Comparison of ENCODE assay signal across 24 mouse cellular contexts in the genomic region with DNA sequence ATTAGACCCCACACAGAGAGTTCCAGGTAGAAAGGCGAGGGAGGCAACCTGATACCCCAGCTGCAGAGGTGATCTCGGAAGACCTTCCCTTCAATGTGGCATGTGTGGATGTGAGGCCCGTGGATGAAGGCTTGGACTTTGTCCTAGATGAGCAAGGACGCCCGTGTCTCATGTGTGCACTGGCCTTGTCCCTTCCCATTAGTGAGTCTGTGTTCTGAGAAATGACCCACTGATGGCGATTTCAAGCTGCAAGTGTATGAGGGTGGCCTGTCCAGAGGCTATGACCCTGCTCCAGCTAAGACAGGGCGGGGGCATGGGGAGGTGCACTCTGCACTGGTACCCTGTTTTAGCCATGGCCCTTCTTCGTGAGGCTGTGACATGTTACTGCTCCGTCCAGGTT. TPM values are rescaled to one million over a fixed set of nuclear protein-coding genes. Genes with fewer than 3 reads are reported as not detected.
DNase-seq lines count a peak whose midpoint lies in the region; ATAC-seq and TF ChIP-seq lines count a peak whose summit lies in the region.
"Had no signal": no experiment of that assay in that cellular context is flagged by ENCODE, and none has a peak within 500 bp of the region (broad histone marks: within the 10 kb centered on the region; RNA-seq: fewer than 3 reads in every experiment).

No protein-coding gene starts in this region.

- no peak overlapping the region for H3K4me3 ChIP-seq in liver, embryonic 11.5 days (ENCODE audit: low read depth, low read length)
- H3K4me3 ChIP-seq in liver, postnatal 0 days (ENCODE audit: low read depth, low read length) = no peak overlapping the region
- H3K4me3 ChIP-seq in E14TG2a.4 (replicated peaks; ENCODE audit: low read length) = peak overlapping the region; percentile 48
- H3K4me3 ChIP-seq in liver, embryonic 14.5 days (ENCODE audit: insufficient read depth in 1 of 2, low read depth in 2 of 2, low read length in 2 of 2) = no peak overlapping the region
- no peak overlapping the region for H3K4me3 ChIP-seq in kidney, embryonic 14.5 days (ENCODE audit: low read length)
- H3K4me3 ChIP-seq: embryonic facial prominence, embryonic 13.5 days; gastrocnemius, adult 2 months; heart, embryonic 10.5 days; heart, embryonic 15.5 days; hindbrain, embryonic 13.5 days had no signal

- H3K4me1 ChIP-seq in liver, embryonic 11.5 days (replicated peaks; ENCODE audit: control insufficient read depth, insufficient read depth, low read length) = peaks cover 55% of the 10 kb centered on the region
- H3K4me1 ChIP-seq in liver, postnatal 0 days (ENCODE audit: insufficient read depth) = peaks cover 52% of the 10 kb centered on the region
- H3K4me1 ChIP-seq in E14TG2a.4 (replicated peaks; ENCODE audit: low read depth, low read length) = peaks cover 65% of the 10 kb centered on the region
- peaks cover 38 to 64% of the 10 kb centered on the region in 2 experiments for H3K4me1 ChIP-seq in liver, embryonic 14.5 days (replicated peaks; ENCODE audit: control insufficient read depth in 2 of 2, insufficient read depth in 2 of 2, low read length in 1 of 2)
- 0 out of 2 replicates have a peak, but pooled peaks cover 3% of the 10 kb centered on the region for H3K4me1 ChIP-seq in kidney, embryonic 14.5 days (ENCODE audit: control insufficient read depth, insufficient read depth, low read length)

- no peak for TF ChIP-seq EP300 in liver, postnatal 0 days (IDR thresholded peaks at IDR 0.05; ENCODE audit: low read depth)
- no peak for TF ChIP-seq EP300 in liver, embryonic 14.5 days (IDR thresholded peaks at IDR 0.05; ENCODE audit: low read depth)

- H3K9ac ChIP-seq in liver, embryonic 11.5 days (ENCODE audit: low read depth, low read length) = no peak overlapping the region
- H3K9ac ChIP-seq in liver, postnatal 0 days (replicated peaks) = no peak overlapping the region
- no peak overlapping the region for H3K9ac ChIP-seq in liver, embryonic 14.5 days (replicated peaks)
- H3K9ac ChIP-seq in kidney, embryonic 14.5 days (ENCODE audit: low read depth, low read length) = no peak overlapping the region
- H3K9ac ChIP-seq: embryonic facial prominence, embryonic 13.5 days; heart, embryonic 15.5 days; hindbrain, embryonic 13.5 days had no signal

- no peak overlapping the region for H3K4me2 ChIP-seq in liver, embryonic 11.5 days
- no peak overlapping the region for H3K4me2 ChIP-seq in liver, postnatal 0 days (ENCODE audit: low read depth, low read length)
- no peak overlapping the region for H3K4me2 ChIP-seq in liver, embryonic 14.5 days (ENCODE audit: low read depth)
- H3K4me2 ChIP-seq in kidney, embryonic 14.5 days (replicated peaks; ENCODE audit: low read depth, low read length) = no peak overlapping the region
- H3K4me2 ChIP-seq: embryonic facial prominence, embryonic 13.5 days; heart, embryonic 15.5 days; hindbrain, embryonic 13.5 days had no signal

- H3K9me3 ChIP-seq in liver, embryonic 11.5 days (ENCODE audit: control insufficient read depth, low read length) = no peaks in the 10 kb centered on the region
- no peaks in the 10 kb centered on the region for H3K9me3 ChIP-seq in liver, postnatal 0 days (ENCODE audit: low read length)
- no peaks in the 10 kb centered on the region for H3K9me3 ChIP-seq in E14TG2a.4 (ENCODE audit: low read length)
- no peaks in the 10 kb centered on the region for H3K9me3 ChIP-seq in liver, embryonic 14.5 days (ENCODE audit: control insufficient read depth, low read length)
- no peaks in the 10 kb centered on the region for H3K9me3 ChIP-seq in kidney, embryonic 14.5 days (ENCODE audit: control insufficient read depth, low read length)
- H3K9me3 ChIP-seq: embryonic facial prominence, embryonic 13.5 days; heart, embryonic 10.5 days; heart, embryonic 15.5 days; hindbrain, embryonic 13.5 days had no signal

- H3K27ac ChIP-seq in liver, embryonic 11.5 days (ENCODE audit: low read depth, low read length) = peak overlapping the region; percentile 91
- no peak overlapping the region for H3K27ac ChIP-seq in liver, postnatal 0 days (ENCODE audit: low read depth)
- peak overlapping the region; percentile 90 for H3K27ac ChIP-seq in liver, embryonic 14.5 days
- no peak overlapping the region for H3K27ac ChIP-seq in kidney, embryonic 14.5 days (ENCODE audit: low read depth, low read length)
- H3K27ac ChIP-seq: embryonic facial prominence, embryonic 13.5 days; gastrocnemius, adult 2 months; heart, embryonic 10.5 days; heart, embryonic 15.5 days; hindbrain, embryonic 13.5 days had no signal

- peaks cover 4% of the 10 kb centered on the region; the same call in 1 of the 2 replicates for H3K36me3 ChIP-seq in liver, embryonic 11.5 days (ENCODE audit: control insufficient read depth, insufficient read depth, low read length)
- no peaks in the 10 kb centered on the region for H3K36me3 ChIP-seq in liver, postnatal 0 days (replicated peaks; ENCODE audit: insufficient read depth, low read length)
- H3K36me3 ChIP-seq in E14TG2a.4 (ENCODE audit: insufficient read depth, low read length) = peaks cover 40% of the 10 kb centered on the region
- H3K36me3 ChIP-seq in liver, embryonic 14.5 days (replicated peaks; ENCODE audit: control insufficient read depth, insufficient read depth, low read depth) = no peaks in the 10 kb centered on the region
- no peaks in the 10 kb centered on the region; the same call in 1 of the 2 replicates for H3K36me3 ChIP-seq in kidney, embryonic 14.5 days (ENCODE audit: control insufficient read depth, insufficient read depth, low read length)
- H3K36me3 ChIP-seq: heart, embryonic 10.5 days; heart, embryonic 15.5 days had no signal

- H3K27me3 ChIP-seq in liver, embryonic 11.5 days (replicated peaks; ENCODE audit: control insufficient read depth, insufficient read depth, low read length) = no peaks in the 10 kb centered on the region; the same call in 1 of the 2 replicates
- no peaks in the 10 kb centered on the region for H3K27me3 ChIP-seq in liver, postnatal 0 days (ENCODE audit: insufficient read depth, low read length)
- no peaks in the 10 kb centered on the region for H3K27me3 ChIP-seq in E14TG2a.4 (ENCODE audit: insufficient read depth, low read length)
- no peaks in the 10 kb centered on the region for H3K27me3 ChIP-seq in liver, embryonic 14.5 days (ENCODE audit: control insufficient read depth, insufficient read depth, low read length)
- peaks cover 14% of the 10 kb centered on the region; the same call in 1 of the 2 replicates for H3K27me3 ChIP-seq in kidney, embryonic 14.5 days (ENCODE audit: control insufficient read depth, insufficient read depth, low read length)
- H3K27me3 ChIP-seq: embryonic facial prominence, embryonic 13.5 days; heart, embryonic 15.5 days; hindbrain, embryonic 13.5 days had no signal

- peak; percentile 60 for DNase-seq in adrenal gland, adult 2 months
- DNase-seq in adrenal gland, postnatal 25 days = no peak
- no peak for DNase-seq in liver, embryonic 11.5 days (ENCODE audit: low spot score)
- no peak for DNase-seq in liver, postnatal 0 days
- DNase-seq in liver, embryonic 14.5 days (ENCODE audit: low read depth in 3 of 3, low spot score in 3 of 3) = no peak
- no peak for DNase-seq in layer of hippocampus, postnatal 25 days (ENCODE audit: extremely low spot score in 1 of 2, low spot score in 1 of 2)
- DNase-seq: adrenal gland, postnatal 14 days; B cell, adult 2 months; cerebellum, adult 18-20 months; cerebellum, adult 9-11 months; cerebellum, postnatal 36 days; gastrocnemius, adult 2 months; gastrocnemius, postnatal 36 days; heart, adult 18-20 months; heart, postnatal 14 days had no signal

- ATAC-seq in liver, embryonic 11.5 days (replicated peaks; ENCODE audit: low FRiP score) = no peak
- no peak for ATAC-seq in liver, postnatal 0 days
- ATAC-seq in liver, embryonic 14.5 days (ENCODE audit: insufficient read depth) = no peak
- no peak for ATAC-seq in kidney, embryonic 14.5 days (ENCODE audit: low FRiP score, low TSS enrichment)
- ATAC-seq: CD4-positive, CD25-positive, alpha-beta regulatory T cell, adult 4 months; forebrain, embryonic 14.5 days had no signal

- 82% methylated on average over 9 of the region's 9 CpGs for WGBS in liver, embryonic 11.5 days
- 86% methylated on average over 9 of the region's 9 CpGs for whole genome bisulfite sequencing in liver, postnatal 0 days (ENCODE audit: insufficient replicate concordance)
- 82% methylated on average over 9 of the region's 9 CpGs for WGBS in liver, embryonic 14.5 days (ENCODE audit: insufficient replicate concordance)
- 60% methylated on average over 9 of the region's 9 CpGs for WGBS in kidney, embryonic 14.5 days

- TF ChIP-seq CTCF in liver, postnatal 0 days (IDR thresholded peaks at IDR 0.05; ENCODE audit: low read depth) = no peak
- TF ChIP-seq CTCF in E14TG2a.4 (conservative IDR thresholded peaks at IDR 0.05; ENCODE audit: low read length) = no peak
- no peak for TF ChIP-seq CTCF in liver, embryonic 14.5 days (IDR thresholded peaks at IDR 0.05; ENCODE audit: low read depth)

RNA-seq across cellular contexts. Expression of a gene that starts 36.5 kb away (rescaled TPM):
- 1 to 10 TPM; 1.5 to 3.3 TPM for total RNA-seq in adrenal gland, adult 2 months (2021)
- 2.9 and 3.1 TPM in 2 replicates for polyA plus RNA-seq in adrenal gland, adult 2 months (2012; rRNA removed)
- total RNA-seq in adrenal gland, postnatal 25 days (2021) = 0.95 and 1.6 TPM in 2 replicates
- polyA plus RNA-seq in liver, embryonic 11.5 days (2014; fragmentation: Nextera tagmentation; extraction: Ambion mirVana) = 6.1 and 7.5 TPM in 2 replicates
- 0.63 and 0.69 TPM in 2 replicates for polyA plus RNA-seq in liver, postnatal 0 days (2015; fragmentation: Nextera tagmentation; extraction: Ambion mirVana)
- polyA plus RNA-seq in liver, embryonic 14.5 days (2012; rRNA removed) = 0.81 TPM in 2 replicates
- 1.0 and 2.1 TPM in 2 replicates for polyA plus RNA-seq in liver, embryonic 14.5 days (2014; fragmentation: Nextera tagmentation; extraction: Ambion mirVana)
- 4.5 and 5.5 TPM in 2 replicates for polyA plus RNA-seq in kidney, embryonic 14.5 days (2014; fragmentation: Nextera tagmentation; extraction: Ambion mirVana)
- total RNA-seq in layer of hippocampus, postnatal 25 days (2021) = 100 to 1,000 TPM; 100 to 111 TPM
- polyA plus RNA-seq: CD4-positive, CD25-positive, alpha-beta regulatory T cell, adult 4 months had no signal

RNA-seq across cellular contexts. Expression of a gene that starts 51.1 kb away (rescaled TPM):
- 1 to 10 TPM; 5.5 to 9.8 TPM for total RNA-seq in adrenal gland, adult 2 months (2021)
- polyA plus RNA-seq in adrenal gland, adult 2 months (2012; rRNA removed) = 9.2 and 12.1 TPM in 2 replicates
- total RNA-seq in adrenal gland, postnatal 25 days (2021) = 5.5 and 6.7 TPM in 2 replicates
- polyA plus RNA-seq in liver, embryonic 11.5 days (2014; fragmentation: Nextera tagmentation; extraction: Ambion mirVana) = 6.0 and 6.9 TPM in 2 replicates
- 5.5 and 5.8 TPM in 2 replicates for polyA plus RNA-seq in liver, postnatal 0 days (2015; fragmentation: Nextera tagmentation; extraction: Ambion mirVana)
- polyA plus RNA-seq in liver, embryonic 14.5 days (2012; rRNA removed) = 1.5 and 2.5 TPM in 2 replicates
- 2.3 TPM in 2 replicates for polyA plus RNA-seq in liver, embryonic 14.5 days (2014; fragmentation: Nextera tagmentation; extraction: Ambion mirVana)
- 19.3 and 27.7 TPM in 2 replicates for polyA plus RNA-seq in kidney, embryonic 14.5 days (2014; fragmentation: Nextera tagmentation; extraction: Ambion mirVana)
- 10 to 100 TPM; 28.5 to 30.7 TPM for total RNA-seq in layer of hippocampus, postnatal 25 days (2021)
- total RNA-seq: hematopoietic stem cell, adult 5-6 weeks had no signal
- polyA plus RNA-seq: CD4-positive, CD25-positive, alpha-beta regulatory T cell, adult 4 months had no signal

RNA-seq across cellular contexts. Expression of a gene that starts 58.5 kb away (rescaled TPM):
- total RNA-seq in adrenal gland, adult 2 months (2021) = 10 to 100 TPM; 44.3 to 53.9 TPM
- polyA plus RNA-seq in adrenal gland, adult 2 months (2012; rRNA removed) = 61.1 and 90.2 TPM in 2 replicates
- total RNA-seq in adrenal gland, postnatal 25 days (2021) = 23.0 and 36.9 TPM in 2 replicates
- 51.6 and 53.7 TPM in 2 replicates for polyA plus RNA-seq in liver, embryonic 11.5 days (2014; fragmentation: Nextera tagmentation; extraction: Ambion mirVana)
- 84.8 and 94.7 TPM in 2 replicates for polyA plus RNA-seq in liver, postnatal 0 days (2015; fragmentation: Nextera tagmentation; extraction: Ambion mirVana)
- 14.6 and 15.6 TPM in 2 replicates for polyA plus RNA-seq in liver, embryonic 14.5 days (2012; rRNA removed)
- 22.3 and 23.6 TPM in 2 replicates for polyA plus RNA-seq in liver, embryonic 14.5 days (2014; fragmentation: Nextera tagmentation; extraction: Ambion mirVana)
- polyA plus RNA-seq in kidney, embryonic 14.5 days (2014; fragmentation: Nextera tagmentation; extraction: Ambion mirVana) = 198 and 239 TPM in 2 replicates
- total RNA-seq in layer of hippocampus, postnatal 25 days (2021) = 10 to 100 TPM; 17.6 to 19.2 TPM

Comparison
In these comparisons a context has a peak if more than half of its experiments do, and no peak if none do; other contexts are left out.
1. H3K27ac ChIP-seq: peak in liver, embryonic 11.5 days (single experiment) and liver, embryonic 14.5 days (single experiment); none in liver, postnatal 0 days (single experiment) and kidney, embryonic 14.5 days (single experiment).